Mouse (Mus musculus) left cerebral cortex, adult 2 months (tissue): ENCODE measurements around the gene Lrfn2. TPM values are rescaled to one million over a fixed set of nuclear protein-coding genes. Genes with fewer than 3 reads are reported as not detected.

Experiments used
- DNase-seq, 2 experiments: peaks; one replicate each; pipeline ENCODE4 v3.0.0; 2021 to 2022; ENCODE audit warnings: low spot score in 2 of 2, mixed read lengths in 1 of 2; ENCODE audit errors: extremely low spot score in 1 of 2
- H3K27ac ChIP-seq: fragments of 200-600 bp; 2 replicates; pipeline ENCODE4 v1.8.1; 2022
- H3K4me3 ChIP-seq: fragments of 200-600 bp; 2 replicates; pipeline ENCODE4 v1.8.1; 2022
- CTCF ChIP-seq: fragments of 200-600 bp; IDR thresholded peaks from 2 replicates; pipeline ENCODE4 v1.8.1; 2022; ENCODE audit warnings: antibody characterized with exemption, mild to moderate bottlenecking, moderate library complexity
- intact Hi-C: fragments of 180-260 bp; cut with DNase I; formaldehyde crosslinking; loops from one replicate; pipeline ENCODE4 v1.15.1; 2025
- total RNA-seq, 2 experiments: library from RNA; stranded (reverse); gene quantifications; 2 replicates each; pipeline ENCODE4 v1.2.3; 2021

Lrfn2 gene
- total RNA-seq, 2 experiments from 2014 or later: 36.9 to 38.9 TPM

- intact Hi-C loops: no loop called here
- no peak for DNase-seq
- H3K4me3 ChIP-seq: no peak overlapping the region
- H3K27ac ChIP-seq: no peak overlapping the region
- TF ChIP-seq CTCF: no peak
Observed at GRCm38 (mm10) chr17:49017438-49018415, 85.5 kb downstream of the Lrfn2 start.

- H3K27ac ChIP-seq: no peak overlapping the region
- no peak overlapping the region for H3K4me3 ChIP-seq
- no peak for DNase-seq
- no peak for TF ChIP-seq CTCF
- intact Hi-C loops: no loop called here
Observed at GRCm38 (mm10) chr17:49018774-49019488, 86.8 kb downstream of the Lrfn2 start.

- intact Hi-C loops: loop anchor here (1.0 to 5.0 kb wide), 2 partner anchors 55 to 97 kb away; partner anchors contain the start of gene Lrfn2
- TF ChIP-seq CTCF: no peak
- peak overlapping the region; percentile 71 for H3K27ac ChIP-seq
Observed at GRCm38 (mm10) chr17:49029556-49030268, 97.5 kb downstream of the Lrfn2 start.

GRCm38 (mm10) chr17:49030269-49030615 is 98.1 kb downstream of the Lrfn2 start:
- intact Hi-C loops: loop anchor here (1.0 to 5.0 kb wide), 2 partner anchors 54 to 98 kb away; partner anchors contain the start of gene Lrfn2
- DNase-seq: peak in 1 of 2 experiments; percentile 41

More at GRCm38 (mm10) chr17:49029556-49030268, 97.5 kb downstream of the Lrfn2 start:
- H3K4me3 ChIP-seq: no peak overlapping the region
- peak; percentile 63 to 68 for DNase-seq

GRCm38 (mm10) chr17:49030841-49031240 is 98.7 kb downstream of the Lrfn2 start:
- DNase-seq: no peak
- intact Hi-C loops: loop anchor here (1.0 to 5.0 kb wide), 2 partner anchors 53 to 99 kb away; partner anchors contain the start of gene Lrfn2
- no peak overlapping the region for H3K4me3 ChIP-seq
- TF ChIP-seq CTCF: no peak
- peak overlapping the region; percentile 71 for H3K27ac ChIP-seq

More at GRCm38 (mm10) chr17:49030269-49030615, 98.1 kb downstream of the Lrfn2 start:
- no peak for TF ChIP-seq CTCF
- Histone ChIP-seq H3K4me3 (no peak overlapping the region), H3K27ac (peak overlapping the region; percentile 71)

GRCm38 (mm10) chr17:49031790-49032189 is 99.6 kb downstream of the Lrfn2 start:
- no peak for DNase-seq
- no peak for TF ChIP-seq CTCF

GRCm38 (mm10) chr17:49033276-49033675 is 101.1 kb downstream of the Lrfn2 start:
- no peak overlapping the region for H3K4me3 ChIP-seq
- no peak for TF ChIP-seq CTCF
- no peak for DNase-seq
- no peak overlapping the region for H3K27ac ChIP-seq
- intact Hi-C loops: loop anchor here (5.0 kb wide), 1 partner anchor 101 kb away; the partner anchor contains the start of gene Lrfn2

More at GRCm38 (mm10) chr17:49031790-49032189, 99.6 kb downstream of the Lrfn2 start:
- H3K4me3 ChIP-seq: no peak overlapping the region
- H3K27ac ChIP-seq: no peak overlapping the region
- intact Hi-C loops: loop anchor here (5.0 kb wide), 1 partner anchor 99 kb away; the partner anchor contains the start of gene Lrfn2

GRCm38 (mm10) chr17:49033686-49034250 is 101.6 kb downstream of the Lrfn2 start:
- TF ChIP-seq CTCF: no peak
- no peak for DNase-seq
- intact Hi-C loops: loop anchor here (5.0 kb wide), 1 partner anchor 101 kb away; the partner anchor contains the start of gene Lrfn2
- no peak overlapping the region for H3K27ac ChIP-seq
- H3K4me3 ChIP-seq: no peak overlapping the region

GRCm38 (mm10) chr17:49035052-49035451 is 102.9 kb downstream of the Lrfn2 start:
- Histone ChIP-seq H3K27ac (no peak overlapping the region), H3K4me3 (no peak overlapping the region)
- DNase-seq: no peak
- intact Hi-C loops: no loop called here
- TF ChIP-seq CTCF: no peak

- no peak for DNase-seq
- intact Hi-C loops: no loop called here
- Histone ChIP-seq H3K27ac (no peak overlapping the region), H3K4me3 (no peak overlapping the region)
- no peak for TF ChIP-seq CTCF
Observed at GRCm38 (mm10) chr17:49037163-49037950, 105.2 kb downstream of the Lrfn2 start.
